Mouse (Mus musculus) neural tube, embryonic 10.5 days (tissue): ENCODE measurements around the gene Pde6d.
A peak's percentile ranks its signal among the peaks of the same experiment; 100 is the strongest.

ENCODE experiments used
- DNase-seq: peaks from one replicate; pipeline ENCODE4 v3.0.0-alpha.2; 2017; ENCODE audit warnings: low spot score; ENCODE audit errors: extremely low spot score

Pde6d gene

DNA sequence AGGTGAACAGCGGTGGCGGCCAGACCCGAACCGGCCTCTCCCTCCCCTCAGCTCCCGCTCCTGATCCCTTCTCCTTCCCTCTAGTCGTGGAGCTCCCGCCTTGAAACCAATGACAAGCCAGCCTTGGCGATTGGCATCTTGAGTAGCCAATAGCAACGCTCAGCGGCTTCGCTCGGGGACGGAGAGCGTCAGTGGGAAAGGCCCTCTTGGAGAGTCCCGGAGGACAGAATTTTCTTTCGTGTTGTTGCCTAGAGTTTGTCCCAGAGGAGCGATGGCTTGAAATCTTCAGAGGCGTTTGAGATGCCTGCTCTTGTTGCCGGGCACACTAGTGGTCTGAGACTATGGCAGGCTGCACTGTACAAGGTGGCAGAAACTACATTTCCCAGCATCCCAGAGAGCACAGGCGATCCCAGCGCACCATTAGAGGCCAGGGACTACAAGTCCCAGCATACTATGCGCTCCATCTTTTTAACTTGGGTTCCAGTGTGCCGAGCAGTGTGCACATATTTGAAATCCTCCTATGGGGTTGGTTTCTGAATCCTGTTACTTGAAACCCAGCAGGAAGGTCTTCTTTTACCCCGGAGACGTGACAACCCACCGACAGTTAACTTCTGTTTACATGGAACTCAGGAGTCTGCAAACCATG, at the start of gene Pde6d, which contains the start of gene Cops7b:
TSS of gene Pde6d (minus strand) at position 179 of the 646 bp plus-strand sequence.
TSS of gene Cops7b (plus strand) at position 454 of the 646 bp plus-strand sequence.
- DNase-seq = peak; percentile 93

DNA sequence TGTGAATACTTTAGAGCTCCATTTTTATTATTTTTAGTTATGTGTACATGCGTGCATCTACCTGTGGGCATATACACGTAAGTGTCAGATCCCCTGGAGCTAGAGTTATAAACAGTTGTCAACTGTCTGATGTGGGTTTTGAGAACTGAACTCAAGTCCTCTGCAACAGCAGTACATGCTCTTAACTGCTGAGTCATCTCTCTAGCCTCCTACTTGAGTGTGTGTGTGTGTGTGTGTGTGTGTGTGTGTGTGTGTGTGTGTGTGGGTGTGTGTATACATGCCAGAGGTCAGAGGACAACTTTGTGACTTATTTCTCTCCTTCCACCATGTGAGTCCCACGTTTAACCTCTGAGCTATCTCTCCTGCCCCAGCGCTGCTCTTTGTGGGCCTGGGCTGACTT, 48.1 kb upstream of the Pde6d start:
- no peak for DNase-seq

DNA sequence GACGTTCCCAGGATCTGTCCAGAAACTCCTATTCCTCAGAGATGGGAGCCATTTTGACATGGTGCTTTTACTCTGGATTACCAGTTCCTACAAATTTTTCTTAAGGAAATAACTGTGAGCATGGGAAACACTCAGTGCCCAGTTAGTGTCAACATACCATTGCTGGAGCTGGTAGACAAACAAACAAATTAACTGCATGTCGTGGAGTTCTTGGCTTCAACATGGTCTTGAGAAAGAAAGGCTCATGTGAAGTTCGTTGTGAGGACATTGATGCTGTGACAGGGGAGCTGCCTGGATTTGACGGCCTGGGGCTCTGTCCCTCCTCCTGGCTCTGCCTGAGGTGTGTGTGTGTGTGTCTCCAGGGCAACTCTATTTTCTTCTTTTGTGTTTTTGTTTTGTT, 47.5 kb upstream of the Pde6d start:
- no peak for DNase-seq

GRCm38 (mm10) chr1:86628270-86628669, 45.8 kb upstream of the Pde6d start:
- DNase-seq = no peak

GRCm38 (mm10) chr1:86623001-86624000, 40.9 kb upstream of the Pde6d start:
- no peak for DNase-seq

GRCm38 (mm10) chr1:86622296-86622695, 39.9 kb upstream of the Pde6d start:
- DNase-seq = no peak

- DNase-seq = peak; percentile 45
Observed at GRCm38 (mm10) chr1:86618454-86619125, 36.2 kb upstream of the Pde6d start.

DNA sequence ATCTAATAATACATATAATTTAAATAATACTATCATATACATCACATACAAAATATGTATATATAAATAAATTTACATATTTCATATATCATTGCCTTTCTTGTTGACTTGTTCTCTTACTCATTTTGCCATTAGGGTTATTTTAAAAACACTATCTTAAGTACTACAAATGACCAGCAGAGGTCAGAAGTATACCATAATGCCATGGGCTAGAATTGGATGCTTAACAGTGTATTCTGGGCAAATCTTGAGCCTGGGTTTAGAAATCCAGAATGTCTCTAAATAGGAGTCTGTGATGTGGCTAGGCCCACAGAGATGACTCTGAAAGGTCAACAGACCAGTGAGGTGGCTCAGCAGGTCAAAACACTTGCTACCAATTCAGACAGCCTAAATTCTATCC, 31.8 kb upstream of the Pde6d start:
- no peak for DNase-seq

GRCm38 (mm10) chr1:86612081-86612480, 29.7 kb upstream of the Pde6d start:
- no peak for DNase-seq

DNA sequence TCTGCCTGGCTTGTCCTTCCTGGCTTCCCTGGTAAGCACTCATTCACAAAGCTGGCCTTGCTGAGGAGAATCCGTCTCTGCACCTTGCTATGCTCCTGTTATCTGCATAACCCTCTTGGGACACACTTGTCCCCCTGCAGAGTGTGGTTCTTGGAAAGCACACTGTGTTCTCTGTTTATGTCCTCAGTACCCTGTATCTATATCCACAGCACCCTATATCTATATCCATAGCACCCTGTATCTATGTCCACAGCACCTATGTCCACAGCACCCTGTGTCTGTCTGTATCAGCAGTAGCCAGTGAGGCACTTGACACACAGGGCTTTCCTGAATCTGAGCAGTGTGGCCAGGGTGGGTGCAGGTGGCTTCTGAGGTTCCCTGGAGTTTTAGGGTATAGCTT, 28.5 kb upstream of the Pde6d start:
- DNase-seq = no peak

DNA sequence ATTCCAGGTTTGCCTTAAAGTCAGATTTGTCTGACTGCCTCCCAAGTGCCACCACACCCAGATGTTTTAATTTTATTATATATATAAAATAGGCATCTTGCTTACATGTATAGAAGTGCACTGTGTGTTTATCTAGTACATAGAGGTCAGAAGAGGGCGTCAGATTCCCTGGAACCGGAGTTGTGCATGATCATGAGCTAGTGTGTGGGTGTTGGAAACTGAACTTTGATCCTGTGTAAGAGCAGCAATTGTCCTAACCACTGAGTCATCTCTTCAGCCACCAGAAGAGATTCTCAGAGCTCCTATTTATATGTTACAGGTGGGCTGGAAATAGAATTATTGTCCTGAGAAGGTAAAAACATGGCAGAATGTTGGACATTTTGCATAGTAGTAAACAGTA, 17.7 kb upstream of the Pde6d start:
- DNase-seq = no peak

DNA sequence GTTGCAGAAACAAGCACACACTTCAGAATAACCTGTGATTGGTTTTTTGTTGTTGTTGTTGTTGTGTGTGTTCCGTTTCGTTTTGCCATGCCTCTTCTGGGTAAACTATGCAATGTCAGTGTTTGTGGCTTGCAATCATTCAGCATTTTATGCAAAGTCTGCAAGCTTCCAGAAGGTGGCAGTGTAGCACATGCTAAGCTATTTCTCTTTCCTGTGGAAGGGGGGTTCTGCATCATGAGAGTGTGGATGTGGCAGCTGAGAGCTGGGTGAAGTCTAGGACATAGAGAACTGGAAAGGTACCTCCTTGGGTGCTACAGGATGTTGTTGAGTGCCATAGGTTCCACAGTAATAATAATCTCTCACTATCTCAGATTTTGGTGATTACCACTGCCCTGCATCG, 16.1 kb upstream of the Pde6d start:
- peak; percentile 26 for DNase-seq

DNA sequence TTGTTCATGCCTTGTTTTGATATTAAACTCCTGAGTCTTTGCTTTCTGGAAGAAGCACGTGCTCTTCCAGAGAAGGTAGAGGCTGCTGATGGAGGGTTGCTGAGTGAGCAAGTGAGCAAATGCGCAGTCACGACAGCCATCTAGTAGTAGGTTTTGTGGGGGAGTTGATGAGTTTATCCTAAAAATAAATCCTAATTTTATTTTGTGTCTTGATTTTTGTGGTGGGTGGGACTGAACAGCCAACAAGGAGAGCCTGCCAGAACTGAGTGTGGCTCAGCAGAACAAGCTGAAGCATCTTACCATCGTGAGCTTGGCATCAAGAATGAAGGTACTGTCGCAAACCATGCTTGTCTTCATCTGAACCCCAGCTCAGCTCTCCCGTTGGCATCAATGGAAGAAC, 14.1 kb upstream of the Pde6d start:
- no peak for DNase-seq

GRCm38 (mm10) chr1:86595315-86595714, 12.9 kb upstream of the Pde6d start:
- DNase-seq = no peak

- no peak for DNase-seq
Observed at GRCm38 (mm10) chr1:86594539-86594938, 12.1 kb upstream of the Pde6d start.

DNA sequence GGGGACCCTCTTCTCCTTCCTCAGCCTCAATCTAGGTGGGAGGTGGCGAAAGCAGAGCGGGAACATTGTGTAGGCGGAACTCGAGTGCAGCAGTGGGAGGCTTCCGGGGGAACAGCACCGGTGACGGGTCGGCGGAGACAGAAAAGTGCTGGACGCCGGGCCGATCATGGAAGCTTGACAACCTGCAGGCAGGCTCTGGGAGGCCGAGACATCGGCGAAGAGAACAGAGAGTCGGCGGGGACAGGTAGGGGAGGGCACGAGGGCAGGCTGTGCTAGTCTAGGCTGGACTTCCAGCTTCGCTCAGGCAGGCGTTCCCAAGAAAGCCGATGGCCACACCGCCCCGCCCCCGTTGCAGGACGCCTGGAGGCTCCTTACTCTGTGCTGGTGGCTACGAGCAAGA, 4.6 kb upstream of the Pde6d start:
- DNase-seq = peak; percentile 85

- DNase-seq = no peak
Observed at GRCm38 (mm10) chr1:86583709-86584108, 1.3 kb upstream of the Pde6d start.

- DNase-seq = no peak
Observed at GRCm38 (mm10) chr1:86581692-86582450, 558 bp downstream of the Pde6d start.

DNA sequence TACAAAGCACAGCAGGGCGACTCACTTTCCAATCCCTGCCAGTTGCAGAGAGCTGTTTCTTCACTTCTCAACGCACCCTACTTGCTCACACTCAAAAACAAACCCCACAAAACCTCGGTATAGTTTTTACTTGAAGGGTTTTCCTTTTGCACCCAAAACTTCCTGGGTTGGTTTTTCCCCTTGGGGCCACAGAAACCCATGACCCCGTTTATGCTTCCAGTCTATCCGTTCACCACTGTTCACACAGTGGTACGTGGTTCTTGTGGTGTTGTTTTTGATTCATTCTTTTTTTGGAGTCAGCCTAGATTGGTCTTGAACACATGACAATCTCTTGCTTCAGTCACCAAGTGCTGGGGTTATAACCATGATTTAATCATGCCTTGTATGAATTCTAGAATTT, 2.0 kb downstream of the Pde6d start:
- DNase-seq = no peak

GRCm38 (mm10) chr1:86571941-86572340, 10.5 kb downstream of the Pde6d start:
- no peak for DNase-seq

DNA sequence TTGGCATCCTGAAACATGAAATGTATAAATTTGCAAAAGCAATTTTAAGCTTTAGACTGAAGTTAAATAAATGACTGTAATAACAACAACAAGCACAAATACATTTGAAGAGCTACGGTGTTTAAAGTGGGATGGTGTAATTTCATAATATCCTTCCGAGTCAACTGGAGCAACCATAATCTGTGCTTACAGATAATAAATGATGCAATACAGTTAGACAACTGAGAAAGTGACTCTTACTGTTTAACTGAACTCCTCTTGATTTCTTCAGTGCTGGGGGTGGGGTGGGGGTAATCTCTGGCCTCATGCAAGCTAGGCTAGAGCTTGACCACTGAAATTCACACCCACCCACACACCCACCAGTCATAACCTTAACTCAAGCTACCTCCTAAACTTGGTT, 11.0 kb downstream of the Pde6d start:
- no peak for DNase-seq
